Mouse (Mus musculus): ENCODE data around the gene Tns1. TPM values are rescaled to one million over a fixed set of nuclear protein-coding genes. Genes with fewer than 3 reads are reported as not detected.
A peak's percentile ranks its signal among the peaks of the same experiment; 100 is the strongest.

Tns1 gene
- polyA plus RNA-seq, 1 experiment = 15.1 TPM

DNA sequence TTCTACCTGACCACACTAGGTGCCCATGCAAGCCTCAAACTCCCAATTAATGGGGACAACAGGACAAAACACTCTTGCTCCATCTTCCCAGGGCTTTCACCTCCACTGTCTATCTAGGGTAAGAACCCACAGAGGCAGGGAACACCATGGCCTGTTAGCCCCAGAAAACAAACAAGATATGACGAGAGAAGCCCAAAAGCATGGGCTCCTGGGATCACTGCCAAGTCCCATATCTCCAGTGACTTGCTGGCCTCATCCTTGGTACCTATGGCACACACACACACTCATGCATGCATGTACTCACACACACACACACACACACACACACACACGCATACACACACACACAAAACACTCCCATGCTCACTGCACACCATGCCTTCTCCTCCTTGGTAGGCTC lies 120.5 kb downstream of the Tns1 start:
- TF ChIP-seq CTCF (IDR thresholded peaks at IDR 0.05; ENCODE audit: borderline replicate concordance, extremely low read depth, insufficient read depth, insufficient read length) = no peak
- no peak for TF ChIP-seq POLR2A (IDR thresholded peaks at IDR 0.05; ENCODE audit: borderline replicate concordance, extremely low read depth, insufficient read depth, insufficient read length, poor library complexity, severe bottlenecking)
- DNase-seq (ENCODE audit: low read depth) = no peak

DNA sequence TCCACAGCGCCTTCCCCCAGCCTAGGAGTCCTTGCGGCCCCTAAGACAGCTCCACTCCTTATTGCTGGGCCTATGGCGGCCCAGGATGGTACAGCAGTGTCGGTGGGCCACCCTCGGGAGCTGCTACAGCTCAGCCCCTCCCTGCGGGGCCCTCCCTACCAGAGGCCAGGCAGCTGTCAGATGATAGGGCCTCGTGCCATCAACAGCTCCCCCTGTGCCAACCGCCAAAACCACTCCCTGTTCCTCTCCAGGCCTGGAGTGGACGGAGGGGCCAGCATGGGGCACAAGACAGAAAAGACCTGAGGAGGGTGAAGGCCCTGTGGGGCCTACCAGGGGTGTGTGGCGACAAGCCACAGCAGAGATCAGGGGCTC lies 122.8 kb downstream of the Tns1 start:
- no peak for TF ChIP-seq CTCF (IDR thresholded peaks at IDR 0.05; ENCODE audit: borderline replicate concordance, extremely low read depth, insufficient read depth, insufficient read length)
- no peak for TF ChIP-seq POLR2A (IDR thresholded peaks at IDR 0.05; ENCODE audit: borderline replicate concordance, extremely low read depth, insufficient read depth, insufficient read length, poor library complexity, severe bottlenecking)
- DNase-seq (ENCODE audit: low read depth) = no peak

DNA sequence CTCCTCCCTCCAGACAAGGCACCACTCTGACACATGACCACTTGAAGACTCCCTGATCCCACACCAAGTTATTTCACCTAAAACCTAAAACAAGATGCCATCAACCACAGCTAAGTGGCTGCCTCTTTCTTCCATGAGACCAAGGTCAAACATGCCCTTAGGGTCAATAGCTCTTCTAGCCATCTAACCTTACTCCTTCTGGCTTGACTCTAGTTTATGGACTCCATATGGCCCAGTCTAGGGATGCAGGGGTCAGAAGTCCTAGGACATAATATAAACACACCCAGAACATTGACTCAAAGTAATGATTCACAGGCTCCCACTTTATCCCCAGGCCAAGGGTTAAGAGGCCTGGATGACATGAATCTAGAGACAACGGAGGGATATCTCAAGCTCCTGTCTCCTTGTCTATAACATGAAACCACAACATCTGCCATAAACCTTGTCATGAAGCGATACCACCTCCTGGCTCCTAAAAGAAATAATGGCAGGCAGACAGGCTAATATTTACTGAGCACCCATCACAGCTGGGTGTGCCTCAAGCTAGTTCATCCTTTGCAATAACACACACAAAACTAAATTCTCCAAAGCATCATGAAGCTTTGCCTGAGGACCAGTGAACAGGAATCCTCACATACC lies 123.3 kb downstream of the Tns1 start:
- DNase-seq (ENCODE audit: low read depth) = no peak
- TF ChIP-seq CTCF (IDR thresholded peaks at IDR 0.05; ENCODE audit: borderline replicate concordance, extremely low read depth, insufficient read depth, insufficient read length) (no peak), POLR2A (IDR thresholded peaks at IDR 0.05; ENCODE audit: borderline replicate concordance, extremely low read depth, insufficient read depth, insufficient read length, poor library complexity, severe bottlenecking) (no peak)

DNA sequence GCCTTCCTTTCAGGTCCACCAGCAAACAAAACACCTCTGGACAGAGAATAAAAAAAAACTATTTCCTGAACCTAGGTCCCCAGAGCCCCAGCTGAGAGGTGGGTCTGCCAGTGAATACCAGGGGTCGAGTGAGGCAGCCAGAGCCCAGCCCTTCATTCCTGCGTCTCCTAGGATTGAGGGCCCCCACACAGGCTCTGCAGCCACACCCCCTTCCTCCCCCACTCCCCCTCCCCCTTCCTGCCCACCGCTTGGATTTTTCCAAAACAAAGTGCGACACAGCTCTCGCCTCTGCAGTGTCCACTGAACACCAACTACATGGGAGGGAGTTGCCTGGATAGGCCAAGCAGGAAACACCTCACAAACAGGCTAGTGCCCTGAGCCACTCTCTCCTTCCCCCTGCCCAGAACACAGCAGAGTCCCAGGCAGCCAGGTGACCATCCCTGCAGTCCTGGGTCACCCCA lies 124.0 kb downstream of the Tns1 start:
- TF ChIP-seq CTCF (IDR thresholded peaks at IDR 0.05; ENCODE audit: borderline replicate concordance, extremely low read depth, insufficient read depth, insufficient read length) (no peak), POLR2A (IDR thresholded peaks at IDR 0.05; ENCODE audit: borderline replicate concordance, extremely low read depth, insufficient read depth, insufficient read length, poor library complexity, severe bottlenecking) (no peak)
- DNase-seq (ENCODE audit: low read depth) = peak; percentile 24

DNA sequence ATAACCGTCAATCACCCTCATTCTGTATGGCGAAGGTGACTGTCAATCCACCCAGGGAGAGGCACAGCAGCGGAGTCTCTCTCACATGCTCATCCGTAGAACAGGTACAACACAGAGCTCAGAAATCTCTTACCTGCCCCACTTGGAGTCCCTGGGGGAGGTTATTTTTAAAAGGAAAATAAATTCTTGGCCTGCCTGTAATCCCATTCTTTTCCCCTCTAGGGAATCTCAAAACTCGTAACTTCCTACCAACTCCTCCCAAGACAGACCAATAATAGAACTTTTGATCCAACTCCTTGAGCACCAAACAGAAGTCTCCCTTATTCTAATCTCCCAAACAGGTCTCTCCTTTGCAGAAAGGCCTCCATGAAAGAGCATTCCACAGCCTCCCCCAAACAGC lies 124.7 kb downstream of the Tns1 start:
- DNase-seq (ENCODE audit: low read depth) = no peak
- TF ChIP-seq POLR2A (IDR thresholded peaks at IDR 0.05; ENCODE audit: borderline replicate concordance, extremely low read depth, insufficient read depth, insufficient read length, poor library complexity, severe bottlenecking) (no peak), CTCF (IDR thresholded peaks at IDR 0.05; ENCODE audit: borderline replicate concordance, extremely low read depth, insufficient read depth, insufficient read length) (no peak)

DNA sequence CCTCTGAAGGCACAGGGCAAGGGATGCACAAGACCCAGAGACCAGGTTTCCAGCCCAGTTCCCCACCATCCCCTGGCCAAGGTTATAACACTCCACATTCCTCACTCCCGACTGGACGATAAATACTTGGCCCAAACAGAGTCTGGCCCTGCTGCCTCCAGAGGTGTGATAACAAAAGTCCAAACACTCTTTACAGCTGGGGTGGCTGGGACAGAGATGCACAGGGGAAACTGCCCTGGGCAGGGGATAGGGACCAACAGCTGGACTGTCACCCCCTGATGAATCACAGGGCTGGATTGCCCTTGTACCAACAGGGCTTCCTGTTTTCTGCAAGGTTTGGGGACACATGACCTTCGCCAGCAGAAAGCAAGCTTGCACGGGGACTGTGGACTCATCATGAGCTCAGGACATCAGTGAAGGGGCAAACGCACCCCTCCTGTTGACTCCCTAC lies 125.3 kb downstream of the Tns1 start:
- DNase-seq (ENCODE audit: low read depth) = no peak
- no peak for TF ChIP-seq POLR2A (IDR thresholded peaks at IDR 0.05; ENCODE audit: borderline replicate concordance, extremely low read depth, insufficient read depth, insufficient read length, poor library complexity, severe bottlenecking)
- TF ChIP-seq CTCF (IDR thresholded peaks at IDR 0.05; ENCODE audit: borderline replicate concordance, extremely low read depth, insufficient read depth, insufficient read length) = no peak

DNA sequence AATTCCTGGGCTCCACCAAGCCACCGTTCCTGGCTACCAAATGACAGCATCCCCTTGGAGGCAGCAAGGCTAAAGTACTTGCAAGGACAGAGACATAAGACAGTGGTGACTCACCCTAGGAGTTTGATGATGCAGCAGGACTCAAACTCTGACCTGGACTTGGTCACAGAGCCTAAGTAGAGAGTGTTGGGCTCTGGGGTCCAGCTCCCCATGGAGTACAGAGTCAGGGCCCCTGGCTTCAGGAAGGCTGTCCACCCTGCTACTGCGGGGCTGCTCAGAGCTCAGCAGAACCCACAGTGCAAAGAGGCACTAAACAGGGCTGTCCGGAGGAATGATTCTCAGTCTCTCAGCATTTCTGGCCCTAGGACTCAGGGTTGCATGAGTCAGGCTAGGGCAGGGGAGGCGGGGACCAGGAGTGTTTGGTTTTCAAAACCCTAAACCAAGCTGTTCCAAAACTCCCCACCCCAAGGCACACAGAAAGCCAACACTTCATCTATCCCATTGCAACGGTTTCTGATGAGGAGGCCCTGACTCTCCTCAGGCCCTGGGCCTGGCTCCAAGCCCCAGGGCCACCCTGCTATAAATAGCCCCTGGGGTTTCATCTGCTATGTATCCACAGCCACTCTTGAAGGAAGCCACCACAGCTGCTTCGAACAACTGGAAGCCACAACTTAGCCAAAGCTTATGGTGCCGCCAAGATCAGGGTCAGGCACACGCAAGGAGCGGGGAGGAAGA lies 126.0 kb downstream of the Tns1 start:
- TF ChIP-seq CTCF (IDR thresholded peaks at IDR 0.05; ENCODE audit: borderline replicate concordance, extremely low read depth, insufficient read depth, insufficient read length) (no peak), POLR2A (IDR thresholded peaks at IDR 0.05; ENCODE audit: borderline replicate concordance, extremely low read depth, insufficient read depth, insufficient read length, poor library complexity, severe bottlenecking) (no peak)

DNA sequence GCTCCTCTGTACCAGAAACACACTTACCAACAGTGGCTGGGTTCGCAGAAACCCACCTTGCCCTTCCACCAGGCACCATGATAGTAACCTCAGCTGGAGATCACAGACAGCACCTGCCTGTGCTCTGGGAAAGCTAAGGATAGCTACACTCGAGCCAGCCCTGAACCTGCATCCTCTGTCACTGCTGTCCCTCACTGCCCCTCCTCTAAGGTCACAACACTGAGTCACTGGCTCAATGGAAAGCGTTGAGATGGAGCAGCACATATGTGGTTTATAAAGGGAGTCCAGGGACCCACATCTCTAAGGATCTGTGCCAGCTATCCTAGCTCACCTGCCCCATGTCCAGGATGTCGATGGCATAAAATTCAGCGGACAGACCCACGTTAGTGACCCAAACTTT lies 126.9 kb downstream of the Tns1 start:
- TF ChIP-seq CTCF (IDR thresholded peaks at IDR 0.05; ENCODE audit: borderline replicate concordance, extremely low read depth, insufficient read depth, insufficient read length) (no peak), POLR2A (IDR thresholded peaks at IDR 0.05; ENCODE audit: borderline replicate concordance, extremely low read depth, insufficient read depth, insufficient read length, poor library complexity, severe bottlenecking) (no peak)
- no peak for DNase-seq (ENCODE audit: low read depth)

More for the DNA sequence above, 126.0 kb downstream of the Tns1 start:
- DNase-seq (ENCODE audit: low read depth) = no peak

DNA sequence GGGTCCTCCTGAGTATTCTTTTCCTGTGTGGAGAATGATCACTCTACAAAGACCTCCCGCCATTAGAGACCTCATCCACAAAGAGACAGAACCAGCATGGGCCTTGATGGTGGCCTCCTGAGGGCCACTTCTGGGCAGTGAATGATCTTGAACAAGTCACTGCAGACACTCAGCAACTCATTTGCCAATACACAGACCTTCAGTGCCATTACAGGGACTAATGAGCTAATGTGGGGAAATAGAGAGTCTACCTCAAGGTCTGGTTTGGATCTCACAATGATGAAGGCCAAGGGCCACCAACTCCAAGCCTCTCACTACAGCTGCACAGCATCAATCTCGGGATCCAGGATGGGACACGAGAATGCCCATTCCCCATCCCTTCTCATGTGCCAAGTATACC lies 127.6 kb downstream of the Tns1 start:
- no peak for TF ChIP-seq POLR2A (IDR thresholded peaks at IDR 0.05; ENCODE audit: borderline replicate concordance, extremely low read depth, insufficient read depth, insufficient read length, poor library complexity, severe bottlenecking)
- TF ChIP-seq CTCF (IDR thresholded peaks at IDR 0.05; ENCODE audit: borderline replicate concordance, extremely low read depth, insufficient read depth, insufficient read length) = no peak
- DNase-seq (ENCODE audit: low read depth) = no peak

DNA sequence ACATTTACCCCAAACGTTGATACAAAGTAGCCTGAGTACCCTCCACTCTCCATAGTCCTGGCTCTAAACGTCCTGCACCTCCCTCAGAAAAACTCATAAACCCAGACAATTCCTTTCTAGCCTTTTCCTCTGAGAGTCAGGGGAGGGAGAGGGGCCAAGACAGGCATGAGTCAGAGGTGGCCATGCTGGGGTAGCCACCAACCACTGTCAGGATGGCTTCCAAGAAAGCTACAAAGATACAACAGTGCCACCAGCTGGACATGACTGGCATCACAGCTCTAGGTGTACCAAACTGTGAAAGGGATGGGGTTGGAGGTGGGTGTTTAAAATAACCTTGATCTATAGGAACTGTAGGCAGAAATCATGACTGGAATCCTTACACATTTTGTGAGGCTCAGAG lies 128.0 kb downstream of the Tns1 start:
- TF ChIP-seq POLR2A (IDR thresholded peaks at IDR 0.05; ENCODE audit: borderline replicate concordance, extremely low read depth, insufficient read depth, insufficient read length, poor library complexity, severe bottlenecking) (no peak), CTCF (IDR thresholded peaks at IDR 0.05; ENCODE audit: borderline replicate concordance, extremely low read depth, insufficient read depth, insufficient read length) (peak; percentile 72; the same call in 1 of the 2 replicates)

DNA sequence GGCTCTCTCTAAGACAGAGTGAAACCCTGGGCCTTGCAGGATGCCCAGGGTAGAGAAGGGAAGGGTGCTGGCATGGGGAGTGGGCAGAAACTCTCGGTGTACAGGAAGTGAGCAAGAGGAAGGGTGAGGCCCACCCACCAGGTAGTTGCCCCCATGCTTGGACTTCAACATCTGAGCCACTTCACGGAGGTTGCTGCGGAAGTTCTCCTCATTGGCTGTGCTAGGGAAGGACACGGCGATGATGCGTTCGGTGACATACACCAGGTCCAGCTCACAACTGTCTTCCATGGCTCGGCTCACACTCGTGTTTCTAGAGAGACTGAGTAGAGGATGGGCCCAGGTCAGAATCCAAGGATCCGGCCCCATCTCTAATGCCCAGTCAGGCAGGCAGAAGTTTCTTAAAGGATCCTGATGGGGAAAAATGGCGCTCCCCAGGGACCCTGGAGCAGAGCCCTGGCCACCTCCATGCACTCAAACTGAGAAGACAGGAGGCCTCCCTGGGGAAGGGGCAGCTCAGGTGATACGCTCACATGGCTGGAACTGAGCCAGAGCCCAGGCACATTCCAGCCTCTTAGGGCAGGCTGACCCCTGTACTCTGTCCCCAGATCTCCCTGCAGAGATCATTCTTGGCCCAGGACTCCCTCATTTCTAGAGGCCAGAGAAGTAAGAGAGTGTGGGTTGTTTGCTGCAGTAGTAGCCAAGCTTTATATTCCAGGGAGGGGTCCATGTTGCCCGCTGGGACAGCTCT lies 129.0 kb downstream of the Tns1 start:
- TF ChIP-seq CTCF (IDR thresholded peaks at IDR 0.05; ENCODE audit: borderline replicate concordance, extremely low read depth, insufficient read depth, insufficient read length) = no peak
- TF ChIP-seq POLR2A (IDR thresholded peaks at IDR 0.05; ENCODE audit: borderline replicate concordance, extremely low read depth, insufficient read depth, insufficient read length, poor library complexity, severe bottlenecking) = no peak
- no peak for DNase-seq (ENCODE audit: low read depth)

More for the DNA sequence above, 128.0 kb downstream of the Tns1 start:
- DNase-seq (ENCODE audit: low read depth) = peak; percentile 33
